Mouse (Mus musculus) megakaryocyte, adult 5-6 weeks (primary cell): ENCODE data around the gene Chst13. TPM values are rescaled to one million over a fixed set of nuclear protein-coding genes. Genes with fewer than 3 reads are reported as not detected.
A peak's percentile ranks its signal among the peaks of the same experiment; 100 is the strongest.

Experiments
- ATAC-seq: 2 replicates; pipeline ENCODE4 v1.8.0; 2016; ENCODE audit warnings: mild to moderate bottlenecking, inconsistent platforms; ENCODE audit not compliant: poor library complexity, severe bottlenecking
- total RNA-seq, 2 experiments: library from RNA; stranded (forward) in 1 of 2; stranded (reverse) in 1 of 2; fragments of 153-499, 151-499 nt in 1 of 2; fragments of 221-1000, 200-1000 nt in 1 of 2; gene quantifications; 2 replicates each; pipeline versions ENCODE4 v1.2.3 to v1.2.4; 2015 to 2017

Chst13 gene
- 9.0 and 12.4 TPM in 2 replicates for total RNA-seq (2015)
- total RNA-seq (2017) = 4.4 and 6.3 TPM in 2 replicates

DNA sequence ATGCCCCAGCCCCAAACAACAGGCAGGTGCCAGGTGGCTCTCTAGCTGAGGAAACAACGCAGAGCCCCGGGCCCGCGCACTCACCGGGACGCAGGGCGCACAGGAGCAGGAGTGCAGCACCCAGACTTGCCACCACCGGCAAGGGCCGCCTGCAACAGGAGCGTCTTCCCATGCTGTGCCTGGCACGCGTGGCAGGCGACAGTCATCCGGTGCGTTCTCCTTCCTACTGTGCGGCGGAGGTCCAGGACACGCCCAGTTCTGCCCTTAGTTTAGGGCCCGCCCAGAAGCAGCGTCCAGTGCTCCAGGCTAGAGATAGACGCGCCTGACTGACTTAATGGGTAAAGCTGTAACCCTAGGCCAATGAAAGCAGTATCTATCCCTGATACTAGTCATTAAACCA lies at the start of gene Chst13:
TSS of gene Chst13 (minus strand) at position 195 of the 400 bp plus-strand sequence.
- peak; percentile 60 for ATAC-seq

DNA sequence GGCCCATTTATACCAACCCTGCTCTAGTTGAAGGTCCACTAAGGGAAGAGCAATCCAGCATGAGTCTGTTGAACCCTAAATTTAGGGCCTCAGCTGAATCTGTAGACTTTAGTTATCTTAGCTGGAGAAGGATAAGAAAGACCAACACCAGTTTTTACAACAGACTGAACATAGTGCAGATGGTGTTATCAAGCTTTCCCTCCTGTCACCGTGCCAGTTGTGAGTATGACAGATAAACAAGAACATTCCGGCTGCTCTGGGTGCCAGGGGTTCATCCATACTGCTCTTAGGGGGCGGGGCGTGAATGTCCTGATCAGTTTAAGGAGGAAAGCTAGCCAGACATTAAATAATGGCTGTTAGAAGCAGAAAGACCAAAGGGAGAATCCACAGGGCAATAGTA lies 49.7 kb upstream of the Chst13 start:
- no peak for ATAC-seq

DNA sequence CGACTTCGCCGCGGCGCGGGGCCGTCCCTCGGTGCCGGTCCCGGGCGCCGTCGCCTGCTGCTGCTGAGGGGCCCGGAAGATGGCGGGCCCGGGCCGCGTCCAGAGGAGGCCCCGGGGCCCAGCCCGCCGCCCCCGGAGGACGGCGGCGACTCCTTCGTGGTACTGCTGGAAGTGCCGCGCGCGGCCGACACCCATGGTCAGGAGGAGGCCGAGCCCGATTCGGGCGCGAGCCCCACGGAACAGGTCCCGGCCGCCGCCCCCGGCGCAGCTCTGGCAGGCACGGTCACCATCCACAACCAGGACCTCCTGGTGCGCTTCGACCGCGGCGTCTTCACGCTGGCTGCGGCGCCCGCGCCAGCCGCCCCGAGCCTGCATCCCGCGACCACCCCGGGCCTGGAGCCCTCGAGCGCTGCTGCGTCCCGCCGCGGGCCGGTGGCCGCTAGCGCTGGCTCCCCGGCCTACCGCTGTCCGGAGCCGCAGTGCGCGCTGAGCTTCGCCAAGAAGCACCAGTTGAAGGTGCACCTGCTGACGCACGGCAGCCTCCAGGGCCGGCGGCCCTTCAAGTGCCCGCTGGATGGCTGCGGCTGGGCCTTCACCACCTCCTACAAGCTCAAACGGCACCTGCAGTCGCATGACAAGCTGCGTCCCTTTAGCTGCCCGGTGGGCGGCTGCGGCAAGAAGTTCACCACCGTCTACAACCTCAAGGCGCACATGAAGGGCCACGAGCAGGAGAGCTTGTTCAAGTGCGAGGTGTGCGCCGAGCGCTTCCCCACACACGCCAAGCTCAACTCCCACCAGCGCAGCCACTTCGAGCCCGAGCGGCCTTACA lies 45.0 kb upstream of the Chst13 start:
- peak; percentile 38 for ATAC-seq

DNA sequence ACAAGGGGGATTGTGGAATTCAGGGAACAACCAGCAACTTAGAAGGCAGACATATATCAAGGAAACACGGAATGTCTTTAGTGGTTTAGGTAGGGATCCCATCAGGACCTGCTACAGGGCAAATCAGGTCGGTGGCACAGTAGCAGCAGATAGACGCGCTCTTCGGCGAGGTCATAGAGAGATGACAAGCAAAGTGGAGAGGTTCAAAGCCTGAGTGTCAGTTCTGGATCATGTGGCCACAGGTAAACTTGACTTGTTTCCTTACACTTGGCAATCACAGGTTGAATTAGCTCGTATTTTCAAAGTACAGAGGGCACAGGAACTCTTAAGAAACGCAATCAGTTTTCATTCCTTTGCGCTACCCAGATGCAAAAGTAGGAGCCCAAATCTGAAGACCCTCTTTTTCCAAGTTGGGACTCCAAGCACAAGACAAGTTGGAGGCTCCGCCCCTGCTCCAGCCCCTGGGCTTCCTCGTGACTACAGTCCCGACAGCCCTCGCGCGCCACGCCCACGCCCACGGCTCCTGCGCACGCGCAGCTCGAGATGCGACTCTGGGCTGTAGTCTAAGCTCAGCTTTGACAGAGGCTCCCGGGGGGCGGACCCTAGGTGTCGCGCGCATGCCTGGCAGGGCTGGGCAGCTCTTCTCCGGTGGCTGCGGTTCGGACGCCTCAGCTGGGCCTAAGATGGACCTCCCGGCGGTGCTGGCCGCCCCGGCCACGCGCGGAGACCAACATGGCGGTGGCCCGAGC lies 44.2 kb upstream of the Chst13 start, which contains the start of gene Zxdc:
TSS of gene Zxdc (plus strand) at position 517 of the 749 bp plus-strand sequence.
- ATAC-seq = peak; percentile 93

DNA sequence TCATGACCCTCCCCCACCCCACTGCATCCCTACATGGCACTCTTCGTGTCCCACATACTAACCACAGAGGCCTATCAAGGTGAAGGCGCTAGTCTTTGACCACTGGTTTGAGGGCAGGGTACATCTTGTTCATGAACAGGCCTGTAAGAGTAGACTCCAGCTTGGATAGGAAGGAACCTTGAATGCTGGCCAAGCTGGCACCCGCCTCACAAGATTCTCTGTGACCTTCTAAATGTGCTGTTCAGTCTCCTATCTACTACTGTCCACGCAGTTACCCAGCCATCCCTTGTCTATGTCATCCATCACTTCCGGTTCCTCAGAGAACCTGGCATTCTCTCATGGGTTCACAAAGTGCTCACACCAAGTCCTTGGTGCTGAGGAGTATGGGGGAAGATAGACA lies 38.3 kb upstream of the Chst13 start:
- no peak for ATAC-seq

DNA sequence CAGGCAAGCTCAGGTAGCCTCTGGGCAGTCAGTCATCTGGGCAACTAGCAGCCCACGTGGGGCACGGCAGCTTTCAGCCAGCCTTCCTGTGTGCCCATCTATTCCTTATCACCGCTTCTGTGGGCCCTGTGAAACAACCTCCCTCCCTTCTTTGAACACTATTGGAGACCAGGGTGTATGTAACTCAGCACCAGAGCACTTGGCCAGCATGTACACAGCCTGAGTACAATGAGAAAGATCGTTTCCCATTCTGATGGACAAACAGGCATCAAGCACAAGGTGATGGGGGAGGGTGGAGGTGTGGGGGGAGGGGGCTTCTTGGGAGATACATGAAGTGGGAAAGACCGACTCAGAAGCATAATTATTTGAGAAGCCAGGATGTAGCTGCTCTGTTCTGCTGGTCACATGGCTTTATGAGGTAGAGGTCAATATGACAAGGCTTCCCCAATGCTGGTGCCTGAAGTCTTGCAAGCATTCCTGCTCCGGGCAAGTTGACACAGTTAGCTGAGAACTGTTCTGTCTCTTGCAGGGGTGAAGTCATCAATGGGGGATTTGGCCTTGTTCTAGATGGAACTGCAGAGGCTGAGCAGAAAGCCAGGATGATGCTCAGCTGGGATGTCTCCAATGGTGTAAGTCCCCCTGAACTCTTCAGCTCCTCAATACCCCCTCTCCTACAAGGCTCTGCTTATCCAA lies 36.1 kb upstream of the Chst13 start:
- ATAC-seq = no peak

DNA sequence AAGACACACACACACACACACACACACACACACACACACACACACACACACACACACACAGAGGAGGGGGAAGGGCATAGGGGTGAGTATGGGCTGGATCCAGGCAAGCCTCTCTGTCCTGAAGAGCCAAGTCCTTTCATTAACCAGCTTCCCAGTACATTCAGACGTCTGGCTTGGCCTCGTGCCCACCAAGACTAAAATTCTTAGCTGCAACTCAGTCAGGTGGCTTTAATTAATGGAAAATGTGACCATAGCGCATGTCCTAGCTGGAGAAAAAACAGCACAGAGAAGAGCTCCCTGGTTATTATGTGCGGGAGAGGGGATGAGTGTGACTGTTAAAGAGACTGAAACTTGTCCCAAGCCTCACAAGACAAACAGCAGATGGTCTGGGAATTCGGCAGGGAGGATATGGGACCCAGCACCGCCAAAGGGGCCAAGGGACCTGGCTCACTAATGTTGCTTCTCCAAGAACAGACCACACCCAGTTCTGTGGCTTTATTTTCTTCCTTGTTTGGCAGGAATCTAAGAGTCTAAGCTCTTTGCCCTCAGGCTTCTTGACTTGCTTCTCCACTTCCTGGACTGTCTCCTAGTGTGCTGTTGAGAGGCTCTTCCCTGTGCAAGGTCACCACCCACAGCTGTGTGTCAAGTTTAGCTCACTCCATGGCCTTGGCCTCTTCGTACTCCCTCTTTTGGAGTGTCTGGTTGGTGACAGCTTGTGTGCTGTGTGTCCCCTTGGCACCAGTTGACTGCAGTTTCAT lies 35.2 kb upstream of the Chst13 start:
- ATAC-seq = peak; percentile 55

DNA sequence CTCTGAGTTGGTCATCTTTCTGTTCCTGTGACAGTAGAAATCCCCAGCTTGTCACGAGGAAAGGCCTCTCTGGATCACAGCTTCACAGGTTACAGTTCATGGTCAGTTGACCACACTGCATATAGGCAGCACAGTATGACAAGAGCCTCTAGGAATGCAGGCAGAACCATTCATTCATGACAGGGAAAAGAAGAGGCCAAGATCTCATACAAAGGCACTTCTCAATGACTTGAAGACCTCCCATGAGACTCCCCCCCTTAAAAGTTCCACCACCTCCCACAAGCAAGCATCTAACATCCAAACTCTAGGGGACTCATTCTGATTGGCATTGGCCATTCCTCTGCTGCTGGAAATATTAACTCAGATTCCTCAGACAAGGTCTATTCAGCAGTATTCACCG lies 34.5 kb upstream of the Chst13 start:
- ATAC-seq = no peak

DNA sequence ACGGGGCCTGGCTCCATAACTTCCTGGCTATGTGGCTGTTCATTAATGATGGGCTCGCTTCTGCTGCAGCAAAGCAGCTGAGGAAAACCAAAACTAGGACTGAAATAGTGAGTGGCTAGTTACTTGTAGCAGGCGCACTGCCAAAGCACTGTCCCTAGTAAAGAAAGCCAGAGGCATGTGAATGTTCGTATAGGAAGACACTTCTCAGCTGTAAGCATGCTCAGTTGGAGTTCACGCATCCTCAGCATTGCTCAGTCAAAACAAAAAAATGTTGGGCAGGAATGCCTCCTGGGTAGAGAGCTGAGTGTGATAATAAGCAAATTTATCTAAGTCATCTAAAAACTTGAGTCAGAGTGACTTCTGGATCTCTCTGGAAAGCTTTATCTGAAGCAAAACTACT lies 33.2 kb upstream of the Chst13 start:
- no peak for ATAC-seq

DNA sequence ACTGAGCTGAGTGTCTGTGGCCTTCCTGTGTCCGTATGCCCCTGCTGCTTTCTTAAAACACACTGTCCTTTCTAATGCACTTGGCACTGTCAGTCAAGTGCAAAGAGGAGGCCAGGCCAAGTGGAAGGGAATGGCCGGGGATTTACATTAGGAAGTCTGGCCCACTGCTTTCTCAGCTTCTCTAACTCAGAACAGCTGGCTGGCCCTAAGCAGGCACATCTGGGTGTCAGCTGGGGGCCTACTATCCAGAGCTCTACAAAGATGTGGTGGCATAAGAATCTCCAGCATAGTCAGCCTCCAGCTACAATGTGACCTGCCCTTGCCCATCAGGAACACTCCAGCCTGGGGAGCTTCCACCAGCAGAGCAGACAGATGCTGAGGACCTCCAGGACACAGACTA lies 25.0 kb upstream of the Chst13 start:
- no peak for ATAC-seq

DNA sequence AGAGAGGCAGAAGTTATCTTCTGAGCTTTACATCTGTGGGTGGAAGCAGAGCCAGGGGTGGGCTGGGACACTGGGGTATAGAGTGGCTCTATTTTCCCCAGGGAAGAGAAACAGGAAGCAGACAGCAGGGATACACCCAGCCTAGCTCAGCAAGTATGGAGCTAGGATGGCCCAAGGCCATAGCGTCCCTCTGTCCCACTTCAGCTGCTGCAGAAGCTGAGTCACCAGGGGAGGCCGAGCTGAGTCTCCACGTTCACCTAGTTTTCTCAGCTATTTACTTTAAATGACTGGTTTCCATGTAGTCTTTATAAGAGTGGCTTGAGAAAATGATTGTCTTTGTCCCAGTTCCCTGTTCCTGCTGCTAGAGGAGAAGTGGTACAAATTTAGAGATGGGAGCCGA lies 23.5 kb upstream of the Chst13 start:
- ATAC-seq = no peak

DNA sequence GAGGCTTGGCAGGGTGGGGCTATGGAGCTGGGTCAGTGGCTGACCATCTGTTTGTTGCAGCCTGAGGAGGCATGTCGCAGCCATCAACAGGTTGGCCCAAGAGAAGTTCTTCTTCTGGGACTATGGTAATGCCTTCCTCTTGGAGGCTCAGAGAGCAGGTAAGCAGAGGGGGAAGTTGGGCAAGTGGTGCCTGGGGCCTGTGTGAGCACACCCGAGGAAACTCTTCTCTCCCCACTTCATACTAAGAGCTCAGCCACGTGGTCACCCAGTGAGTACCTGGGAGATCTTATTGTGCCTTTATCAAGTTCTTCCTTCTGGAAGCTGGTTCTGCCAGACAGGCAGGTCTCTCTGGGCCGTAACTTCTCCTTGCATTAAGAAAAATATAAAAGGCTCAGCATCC lies 22.2 kb upstream of the Chst13 start:
- ATAC-seq = peak; percentile 82

DNA sequence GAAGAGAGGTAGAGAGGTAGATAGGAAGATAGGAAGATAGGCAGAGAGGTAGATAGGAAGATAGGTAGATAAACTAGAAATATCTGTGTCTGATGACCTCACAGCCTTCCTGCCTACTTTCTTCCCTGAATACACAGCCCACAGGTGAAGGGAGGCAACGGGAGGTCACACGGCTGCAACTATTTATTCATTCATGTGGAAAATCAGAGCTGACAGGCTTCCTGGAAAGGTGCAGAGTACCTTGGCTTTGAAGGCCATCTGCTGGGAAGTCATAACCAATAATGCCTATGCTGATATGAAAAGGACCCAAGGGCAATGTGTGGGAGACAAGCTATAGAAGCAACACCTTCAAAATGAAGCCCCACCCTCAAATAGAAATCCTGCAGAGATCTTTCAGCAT lies 17.4 kb upstream of the Chst13 start:
- ATAC-seq = no peak

DNA sequence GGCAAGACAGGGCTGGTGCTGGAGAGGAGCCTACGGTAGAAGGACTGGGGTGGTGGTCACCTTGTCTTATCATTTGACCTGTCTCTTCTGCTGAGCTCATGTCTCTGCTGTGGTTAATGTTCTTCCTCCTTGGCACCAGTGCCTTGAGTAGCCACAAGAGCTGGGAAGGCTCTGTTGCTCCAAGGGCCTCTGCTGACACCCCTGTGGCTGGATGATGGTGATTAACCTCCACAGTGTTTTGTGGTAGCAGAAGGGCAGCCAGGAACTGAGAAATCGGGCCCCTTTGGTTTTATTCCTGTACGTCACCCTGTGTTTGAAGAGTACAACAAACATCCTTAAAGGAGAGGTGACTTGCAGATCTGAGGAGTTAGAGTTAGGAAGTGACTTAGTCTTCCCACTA lies 9.3 kb upstream of the Chst13 start:
- ATAC-seq = peak; percentile 33; the same call in 1 of the 2 replicates

DNA sequence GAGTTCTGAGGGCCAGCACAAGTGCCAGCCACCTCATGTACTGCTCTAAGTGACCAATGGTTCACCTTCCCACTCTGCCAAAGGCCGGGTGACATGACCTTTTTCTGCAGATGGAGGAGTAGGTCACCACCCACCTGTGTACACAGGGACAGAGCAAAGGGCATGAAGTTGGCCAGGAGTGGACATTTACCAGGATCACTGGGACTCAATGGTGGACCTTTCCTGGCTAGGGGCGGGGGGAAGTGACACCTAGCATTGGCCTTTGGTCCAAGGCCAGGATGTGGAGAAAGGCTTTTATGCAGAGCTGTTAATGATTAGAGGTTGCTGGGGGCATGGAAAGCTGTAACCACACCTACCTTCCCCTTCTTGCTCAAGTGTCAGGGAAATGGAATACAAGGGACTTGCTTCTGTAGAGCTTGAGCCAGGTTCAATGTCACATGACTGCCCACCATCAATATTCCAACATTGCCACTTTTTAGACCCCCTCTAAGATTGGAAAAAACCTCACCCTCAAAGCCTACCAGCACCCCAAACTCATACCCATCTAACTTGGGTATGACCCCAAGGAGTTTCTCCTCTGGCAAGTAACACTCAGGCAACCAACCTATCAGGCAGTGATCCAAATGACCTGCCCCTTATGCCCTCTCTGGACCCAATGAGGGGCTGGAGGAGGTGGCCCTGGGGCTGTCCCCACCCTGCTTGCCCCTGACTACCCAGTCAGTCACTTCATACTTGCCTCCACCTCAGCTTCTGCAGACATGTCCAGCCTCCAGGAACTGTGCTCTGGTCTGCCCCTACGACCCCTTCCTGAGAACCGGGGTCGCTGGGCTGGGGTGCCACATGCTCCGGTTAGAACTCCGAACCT lies 7.8 kb upstream of the Chst13 start, which contains the start of gene Uroc1:
TSS of gene Uroc1 (plus strand) at position 724 of the 865 bp plus-strand sequence.
- ATAC-seq = no peak

DNA sequence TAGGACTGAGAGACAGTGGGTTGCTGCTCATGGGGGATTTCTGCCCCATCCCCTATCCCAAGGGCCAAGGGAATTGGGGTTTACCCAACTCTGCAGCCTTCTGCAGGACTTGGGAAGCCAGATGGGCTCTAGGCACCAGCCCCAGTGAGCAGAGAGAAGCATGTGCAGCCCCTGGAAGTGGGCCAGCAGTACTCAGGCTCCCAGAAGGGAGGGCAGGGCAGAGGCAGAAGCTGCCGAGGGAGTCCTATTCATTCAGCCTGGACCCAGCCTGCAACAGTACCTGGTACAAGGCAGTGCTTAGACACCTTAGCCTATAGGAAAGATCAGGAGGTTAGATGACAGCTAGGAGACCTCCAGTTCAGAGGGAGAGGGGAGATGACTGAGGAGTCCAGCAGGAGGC lies 5.0 kb upstream of the Chst13 start:
- no peak for ATAC-seq

DNA sequence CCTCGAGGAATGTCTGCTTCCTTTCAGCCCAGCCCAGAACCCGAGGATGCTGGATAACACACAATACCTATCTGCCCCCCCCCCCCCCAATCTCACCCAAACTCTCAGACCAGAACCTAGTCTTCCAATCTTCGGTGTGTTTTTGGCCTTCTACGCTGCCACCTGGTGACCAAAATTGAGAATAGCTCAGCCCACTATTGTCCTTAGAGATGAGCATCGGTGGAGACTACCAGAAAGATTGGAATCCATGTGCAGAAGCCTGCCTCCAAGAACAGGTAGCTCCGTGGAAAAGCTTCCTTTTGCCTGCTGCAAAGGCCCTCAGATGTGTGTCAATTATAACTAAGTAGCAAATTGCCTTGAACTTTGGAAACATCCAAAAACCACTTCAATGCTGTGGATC lies 2.7 kb upstream of the Chst13 start:
- ATAC-seq = peak; percentile 51

DNA sequence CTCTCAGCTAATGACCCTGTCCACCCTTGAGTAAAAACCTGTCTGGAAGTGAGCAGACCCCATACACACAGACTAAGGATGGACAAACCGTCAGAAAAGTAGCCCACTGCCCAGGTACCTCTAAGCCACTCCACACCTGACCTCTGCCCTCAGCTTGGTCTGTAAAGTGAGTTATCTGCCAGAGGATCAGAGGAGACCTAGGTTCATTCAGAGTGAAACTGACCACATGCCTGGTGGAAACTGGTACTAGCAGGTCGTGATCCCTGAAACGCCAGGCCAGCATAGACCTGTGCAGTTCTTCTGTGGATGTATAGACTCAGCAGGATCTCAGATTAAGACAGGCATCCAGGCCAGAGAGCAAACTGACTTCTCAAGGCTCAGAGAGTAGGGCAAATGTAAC lies 522 bp downstream of the Chst13 start:
- ATAC-seq = no peak

DNA sequence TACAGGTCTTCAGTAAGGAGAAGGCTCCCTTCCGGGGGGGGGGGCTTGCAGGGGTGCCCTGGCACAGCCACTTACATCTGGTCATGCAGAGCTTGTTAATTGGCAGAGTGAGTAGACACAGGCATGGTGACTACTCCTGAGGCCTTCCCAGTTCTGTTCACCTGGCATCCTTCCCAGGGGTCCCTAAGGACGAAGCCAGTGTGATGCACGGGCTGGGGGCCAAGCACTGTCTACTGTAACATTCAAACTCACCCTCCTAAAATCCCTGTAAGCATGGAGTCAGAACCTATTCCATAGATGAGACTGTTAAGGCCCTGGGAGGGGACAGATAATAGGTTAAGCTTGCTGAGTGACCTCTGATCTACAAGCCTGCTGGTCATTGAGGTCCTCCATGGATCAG lies 959 bp downstream of the Chst13 start:
- ATAC-seq = no peak

DNA sequence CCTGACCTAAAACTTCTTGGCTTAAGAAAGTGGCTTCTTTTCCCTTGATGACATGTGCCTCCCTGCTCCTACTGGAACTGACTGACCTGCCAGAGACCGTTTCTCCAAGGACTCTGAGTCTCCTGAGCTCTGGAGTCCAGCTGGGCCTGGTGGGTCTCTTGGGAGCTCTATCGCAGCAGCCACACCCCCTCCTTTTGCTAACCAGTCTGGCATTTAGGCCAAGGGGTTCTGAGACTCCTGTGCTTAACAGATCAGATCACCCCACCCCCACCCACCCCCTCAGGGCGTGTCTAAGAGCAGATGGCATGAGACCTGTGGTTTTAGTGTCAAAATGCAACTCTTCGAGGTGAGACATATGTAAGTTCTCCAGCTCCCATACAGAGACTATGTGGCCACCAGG lies 3.2 kb downstream of the Chst13 start:
- peak; percentile 5; the same call in 1 of the 2 replicates for ATAC-seq
